ENCODE assay signal across 27 mouse cellular contexts in genomic region chr7:120064045-120064444, GRCm38 (mm10). TPM values are rescaled to one million over a fixed set of nuclear protein-coding genes. Genes with fewer than 3 reads are reported as not detected.
DNase-seq lines count a peak whose midpoint lies in the region; ATAC-seq and TF ChIP-seq lines count a peak whose summit lies in the region.
"Had no signal": no experiment of that assay in that cellular context is flagged by ENCODE, and none has a peak within 500 bp of the region (broad histone marks: within the 10 kb centered on the region; RNA-seq: fewer than 3 reads in every experiment).

No protein-coding gene starts in this region.

- peak; percentile 61; the same call in 1 of the 2 replicates for ATAC-seq in megakaryocyte-erythroid progenitor cell, adult 5-6 weeks (replicated peaks; ENCODE audit: low FRiP score, low TSS enrichment, poor library complexity, severe bottlenecking)

- no peak overlapping the region for H3K4me3 ChIP-seq in gastrocnemius, adult 2 months
- H3K4me3 ChIP-seq in left cerebral cortex, adult 2 months: no peak overlapping the region
- H3K4me3 ChIP-seq in CH12.LX (replicated peaks in 1 of 3; ENCODE audit: low read depth in 2 of 3, low read length in 2 of 3, poor library complexity in 1 of 3): no peak overlapping the region
- H3K4me3 ChIP-seq: embryonic facial prominence, embryonic 12.5 days; forebrain, embryonic 12.5 days; heart, embryonic 12.5 days; hindbrain, embryonic 10.5 days; limb, embryonic 13.5 days; liver, embryonic 15.5 days; neural tube, embryonic 15.5 days had no signal

- no peak overlapping the region for H3K4me2 ChIP-seq in CH12.LX (ENCODE audit: insufficient read depth, low read depth, poor library complexity, severe bottlenecking)
- H3K4me2 ChIP-seq: embryonic facial prominence, embryonic 12.5 days; forebrain, embryonic 12.5 days; heart, embryonic 12.5 days; limb, embryonic 13.5 days; liver, embryonic 15.5 days; midbrain, embryonic 11.5 days; neural tube, embryonic 15.5 days had no signal

- no peaks in the 10 kb centered on the region for H3K36me3 ChIP-seq in CH12.LX (replicated peaks in 1 of 2; ENCODE audit: control insufficient read depth in 1 of 2, insufficient read depth in 1 of 2, low read length in 1 of 2)
- H3K36me3 ChIP-seq: embryonic facial prominence, embryonic 12.5 days; forebrain, embryonic 12.5 days; heart, embryonic 12.5 days; hindbrain, embryonic 10.5 days; limb, embryonic 13.5 days; liver, embryonic 15.5 days; neural tube, embryonic 15.5 days had no signal

- no peak overlapping the region for H3K9ac ChIP-seq in CH12.LX (ENCODE audit: insufficient read depth, low read depth)
- H3K9ac ChIP-seq: embryonic facial prominence, embryonic 12.5 days; forebrain, embryonic 12.5 days; heart, embryonic 12.5 days; limb, embryonic 13.5 days; liver, embryonic 15.5 days; neural tube, embryonic 15.5 days had no signal

- no peak for DNase-seq in gastrocnemius, adult 2 months
- DNase-seq in gastrocnemius, postnatal 36 days: no peak
- no peak for DNase-seq in left cerebral cortex, adult 2 months (ENCODE audit: extremely low spot score in 1 of 2, low spot score in 2 of 2)
- no peak for DNase-seq in left cerebral cortex, postnatal 25 days (ENCODE audit: low spot score in 2 of 2)
- DNase-seq in CH12.LX (ENCODE audit: extremely low read depth): peak; percentile 5
- no peak for DNase-seq in adrenal gland, adult 18-20 months (ENCODE audit: low spot score in 2 of 2)
- DNase-seq: adrenal gland, adult 2 months; B cell, adult 2 months; cerebellum, adult 2 months; cerebellum, postnatal 25 days; heart, postnatal 10 days; kidney, adult 2 months; kidney, postnatal 10 days; layer of hippocampus, postnatal 36 days; lung, postnatal 10 days had no signal

- TF ChIP-seq RAD21 in CH12.LX (IDR thresholded peaks at IDR 0.05; ENCODE audit: low read depth, low read length): peak; percentile 26

- peaks cover 0 to 6% of the 10 kb centered on the region in 2 experiments; a peak in 2 of 4 replicates for H3K4me1 ChIP-seq in CH12.LX (ENCODE audit: control insufficient read depth in 1 of 2, insufficient read depth in 2 of 2)
- H3K4me1 ChIP-seq: embryonic facial prominence, embryonic 12.5 days; limb, embryonic 13.5 days; liver, embryonic 15.5 days; neural tube, embryonic 15.5 days had no signal

- no peak for TF ChIP-seq POLR2A in CH12.LX (IDR thresholded peaks at IDR 0.05; ENCODE audit: low read depth, low read length)

- in situ Hi-C loops in CH12.LX (cut with MboI; ENCODE audit: low pct_ligation_motif_present, low pct_unique_long_range_greater_than_20kb, low sequenced_read_pairs): loop anchor here (25.0 kb wide), 1 partner anchor 202 kb away; no protein-coding TSS in a partner anchor

- H3K9me3 ChIP-seq in CH12.LX (replicated peaks; ENCODE audit: low read length): no peaks in the 10 kb centered on the region
- H3K9me3 ChIP-seq: embryonic facial prominence, embryonic 12.5 days; forebrain, embryonic 12.5 days; heart, embryonic 12.5 days; hindbrain, embryonic 10.5 days; limb, embryonic 13.5 days; liver, embryonic 15.5 days; neural tube, embryonic 15.5 days had no signal

- no peak overlapping the region for H3K27ac ChIP-seq in gastrocnemius, adult 2 months
- H3K27ac ChIP-seq in left cerebral cortex, adult 2 months: no peak overlapping the region
- no peak overlapping the region for H3K27ac ChIP-seq in CH12.LX (ENCODE audit: insufficient read depth, low read depth)
- H3K27ac ChIP-seq: embryonic facial prominence, embryonic 12.5 days; forebrain, embryonic 12.5 days; hindbrain, embryonic 10.5 days; limb, embryonic 13.5 days; liver, embryonic 15.5 days; neural tube, embryonic 15.5 days had no signal

- dilution Hi-C loops in CH12.LX (cut with MboI; ENCODE audit: extremely low pct_ligation_motif_present, extremely low pct_unique_long_range_greater_than_20kb, low sequenced_read_pairs): no loop called here

- intact Hi-C loops in gastrocnemius, adult 2 months (cut with DNase I): no loop called here
- intact Hi-C loops in gastrocnemius, postnatal 36 days (cut with DNase I): no loop called here
- intact Hi-C loops in left cerebral cortex, adult 2 months (cut with DNase I): no loop called here
- intact Hi-C loops in left cerebral cortex, postnatal 25 days (cut with DNase I): no loop called here

- no peaks in the 10 kb centered on the region for H3K27me3 ChIP-seq in CH12.LX (replicated peaks)
- H3K27me3 ChIP-seq: embryonic facial prominence, embryonic 12.5 days; forebrain, embryonic 12.5 days; heart, embryonic 12.5 days; limb, embryonic 13.5 days; liver, embryonic 15.5 days; neural tube, embryonic 15.5 days had no signal

- no peak for TF ChIP-seq EP300 in CH12.LX (IDR thresholded peaks at IDR 0.05; ENCODE audit: low read length)

- no peaks in the 10 kb centered on the region for H3K79me2 ChIP-seq in CH12.LX (replicated peaks; ENCODE audit: control insufficient read depth, extremely low read depth, insufficient read depth, poor library complexity, severe bottlenecking)

- TF ChIP-seq CTCF in gastrocnemius, adult 2 months (IDR thresholded peaks at IDR 0.05): peak; percentile 33; the same call in 1 of the 2 replicates
- TF ChIP-seq CTCF in left cerebral cortex, adult 2 months (IDR thresholded peaks at IDR 0.05): peak; percentile 22
- peak in 1 of 2 experiments; percentile 48; a peak in 2 of 4 replicates for TF ChIP-seq CTCF in CH12.LX (conservative IDR thresholded peaks at IDR 0.05 in 1 of 2, IDR thresholded peaks at IDR 0.05 in 1 of 2; ENCODE audit: low read depth in 2 of 2, low read length in 2 of 2)

TF ChIP-seq in CH12.LX, 34 proteins besides CTCF, POLR2A, EP300 and RAD21:
- no peak for TF ChIP-seq MAFK (IDR thresholded peaks at IDR 0.05; ENCODE audit: insufficient replicate concordance, low read length)
- peak; percentile 50 for TF ChIP-seq SMC3 (IDR thresholded peaks at IDR 0.05; ENCODE audit: low read depth, low read length)

RNA-seq across cellular contexts. Expression of gene Dnah3, which starts 31.0 kb away (rescaled TPM):
- total RNA-seq in gastrocnemius, adult 2 months (2021): under 1 TPM; 0.13 to 0.14 TPM
- total RNA-seq in gastrocnemius, postnatal 36 days (2021): under 1 TPM; 0.10 to 0.17 TPM
- total RNA-seq in left cerebral cortex, adult 2 months (2021): under 1 TPM; 0.09 to 0.26 TPM
- under 1 TPM; 0.09 to 0.14 TPM for total RNA-seq in left cerebral cortex, postnatal 25 days (2021)
- total RNA-seq in CH12.LX (2012; rRNA removed) (not detected in 2 replicates), CH12.LX (2014; rRNA removed) (not detected in 2 replicates)
- not detected in 2 replicates for polyA plus RNA-seq in CH12.LX (2012; ENCODE audit: insufficient read length, low read depth)
- not detected in 2 replicates for total RNA-seq in megakaryocyte-erythroid progenitor cell, adult 5-6 weeks (2014; fragmentation: Nextera tagmentation)
- total RNA-seq in megakaryocyte-erythroid progenitor cell, adult 5-6 weeks (2017): not detected in 2 replicates
- under 1 TPM; 0.03 to 0.26 TPM for total RNA-seq in adrenal gland, adult 18-20 months (2021)
- total RNA-seq: granulocyte monocyte progenitor cell, adult 5-6 weeks had no signal
- polyA plus RNA-seq: adrenal gland, adult 2 months; embryonic facial prominence, embryonic 12.5 days; heart, embryonic 12.5 days; limb, embryonic 13.5 days; liver, embryonic 15.5 days; midbrain, embryonic 11.5 days; neural tube, embryonic 15.5 days; small intestine, adult 2 months; stomach, embryonic 16.5 days had no signal

RNA-seq across cellular contexts. Expression of gene Tmem159, which starts 38.1 kb away (rescaled TPM):
- total RNA-seq in gastrocnemius, adult 2 months (2021): 10 to 100 TPM in 1 of 2 experiments, 1 to 10 TPM in 1; 9.7 to 11.4 TPM
- 1 to 10 TPM; 8.1 to 8.3 TPM for total RNA-seq in gastrocnemius, postnatal 36 days (2021)
- 10 to 100 TPM; 11.2 to 13.4 TPM for total RNA-seq in left cerebral cortex, adult 2 months (2021)
- total RNA-seq in left cerebral cortex, postnatal 25 days (2021): 10 to 100 TPM; 11.4 to 12.6 TPM
- not detected in 2 replicates for total RNA-seq in CH12.LX (2012; rRNA removed)
- not detected in 2 replicates for total RNA-seq in CH12.LX (2014; rRNA removed)
- not detected in 2 replicates for polyA plus RNA-seq in CH12.LX (2012; ENCODE audit: insufficient read length, low read depth)
- 2.2 and 4.5 TPM in 2 replicates for total RNA-seq in megakaryocyte-erythroid progenitor cell, adult 5-6 weeks (2014; fragmentation: Nextera tagmentation)
- 0.88 and 2.6 TPM in 2 replicates for total RNA-seq in megakaryocyte-erythroid progenitor cell, adult 5-6 weeks (2017)
- 100 to 1,000 TPM in 1 of 2 experiments, 10 to 100 TPM in 1; 74.7 to 102 TPM for total RNA-seq in adrenal gland, adult 18-20 months (2021)

Comparison
In these comparisons a context has a peak if more than half of its experiments do, and no peak if none do; other contexts are left out.
1. RNA of gene Tmem159, which starts 38.1 kb away (total RNA-seq): 74.7 to 102 TPM in adrenal gland, adult 18-20 months; 11.2 to 13.4 TPM in left cerebral cortex, adult 2 months, 11.4 to 12.6 TPM in left cerebral cortex, postnatal 25 days, 9.7 to 11.4 TPM in gastrocnemius, adult 2 months, 8.1 to 8.3 TPM in gastrocnemius, postnatal 36 days, 0.88 to 4.5 TPM in megakaryocyte-erythroid progenitor cell, adult 5-6 weeks and not detected in CH12.LX; every median in the first group is over 4 times any median in the second.